Mouse (Mus musculus) megakaryocyte-erythroid progenitor cell, adult 5 weeks (primary cell): ENCODE data around the gene Nms. TPM values are rescaled to one million over a fixed set of nuclear protein-coding genes. Genes with fewer than 3 reads are reported as not detected.

Source experiments
- polyA plus RNA-seq: library from polyadenylated mRNA; stranded (reverse); fragments of >175 nt; gene quantifications from 2 replicates; pipeline ENCODE4 v1.2.3, GENCODE M21; 2012

Nms gene
- not detected in 2 replicates for polyA plus RNA-seq

GRCm38 (mm10) chr1:38938849-38939248, at the start of gene Nms:
Gene Nms, plus strand, starts transcription at chr1:38939149.

GRCm38 (mm10) chr1:38897431-38898248, 41.3 kb upstream of the Nms start, which contains the start of gene Chst10:
Gene Chst10, minus strand, starts transcription at chr1:38898161.

GRCm38 (mm10) chr1:38985308-38985707, 46.4 kb downstream of the Nms start, which contains the start of gene Pdcl3:
Gene Pdcl3, plus strand, starts transcription at chr1:38985608.

Other genes starting within 250 kb of the Nms start
- gene Lonrf2, start 102.4 kb upstream of the Nms start, polyA plus RNA-seq, result 0.05 and 0.18 TPM in 2 replicates
- gene Chst10, start 41.0 kb upstream of the Nms start, polyA plus RNA-seq, result 0.61 and 1.6 TPM in 2 replicates
- 33.3 and 46.9 TPM in 2 replicates for gene Pdcl3, start 46.5 kb downstream of the Nms start, polyA plus RNA-seq